In the genomic region with DNA sequence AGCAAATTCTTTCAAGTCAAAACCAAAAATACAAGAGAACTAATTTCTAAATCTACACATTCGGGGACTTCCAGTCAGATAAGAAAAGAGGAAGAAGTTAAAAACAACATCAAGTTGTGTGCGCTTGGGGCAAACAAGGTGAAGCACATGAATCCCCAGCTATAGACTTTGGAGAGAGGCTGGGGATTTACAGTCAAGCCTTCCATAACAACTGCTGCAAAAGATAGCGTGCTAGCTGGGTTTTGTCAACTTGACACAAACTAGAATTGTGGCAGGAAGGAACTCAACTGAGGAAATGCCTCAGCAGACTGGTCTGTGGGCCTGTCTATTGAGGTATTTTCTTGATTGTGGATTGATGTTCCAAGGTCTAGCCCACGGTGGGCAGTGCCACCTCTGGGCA, we compare ENCODE assay signal across 10 mouse cellular contexts. TPM values are rescaled to one million over a fixed set of nuclear protein-coding genes. Genes with fewer than 3 reads are reported as not detected.
DNase-seq lines count a peak whose midpoint lies in the region; ATAC-seq and TF ChIP-seq lines count a peak whose summit lies in the region.
"Had no signal": no experiment of that assay in that cellular context is flagged by ENCODE, and none has a peak within 500 bp of the region (broad histone marks: within the 10 kb centered on the region; RNA-seq: fewer than 3 reads in every experiment).

No protein-coding gene starts in this region.

- H3K27me3 ChIP-seq in kidney, embryonic 16.5 days (ENCODE audit: insufficient read depth, low read length) = no peaks in the 10 kb centered on the region
- no peaks in the 10 kb centered on the region for H3K27me3 ChIP-seq in CH12.LX (replicated peaks)

- in situ Hi-C loops in CH12.LX (cut with MboI; ENCODE audit: low pct_ligation_motif_present, low pct_unique_long_range_greater_than_20kb, low sequenced_read_pairs) = no loop called here

- no peak for DNase-seq in kidney, postnatal 36 days
- no peak for DNase-seq in CH12.LX (ENCODE audit: extremely low read depth)
- DNase-seq in urinary bladder, adult 18-20 months (ENCODE audit: low spot score in 2 of 2) = no peak
- DNase-seq in Muller cell, postnatal 12 days (ENCODE audit: inconsistent ontology term) = no peak
- DNase-seq: cerebellum, postnatal 10 days; lung, embryonic 14.5 days; thymus, adult 18-20 months had no signal

- WGBS in kidney, embryonic 16.5 days = 55% methylated on average over 4 of the region's 4 CpGs

- no peak for TF ChIP-seq CTCF in CH12.LX (conservative IDR thresholded peaks at IDR 0.05 in 1 of 2, IDR thresholded peaks at IDR 0.05 in 1 of 2; ENCODE audit: low read depth in 2 of 2, low read length in 2 of 2)
- no peak for TF ChIP-seq CTCF in cortical plate, adult 2 months (IDR thresholded peaks at IDR 0.05; ENCODE audit: extremely low read depth, insufficient read depth, low read length)

- peak overlapping the region; percentile 35; the same call in 1 of the 2 replicates for H3K27ac ChIP-seq in kidney, embryonic 16.5 days (ENCODE audit: low read length)
- H3K27ac ChIP-seq in CH12.LX (ENCODE audit: insufficient read depth, low read depth) = peak overlapping the region; percentile 96
- H3K27ac ChIP-seq in cortical plate, adult 2 months (ENCODE audit: insufficient read depth, low read length) = peak overlapping the region; percentile 65; the same call in 1 of the 2 replicates

- H3K9me3 ChIP-seq in kidney, embryonic 16.5 days (ENCODE audit: low read length) = no peaks in the 10 kb centered on the region
- no peaks in the 10 kb centered on the region for H3K9me3 ChIP-seq in CH12.LX (replicated peaks; ENCODE audit: low read length)

- H3K36me3 ChIP-seq in kidney, embryonic 16.5 days (ENCODE audit: insufficient read depth, low read length) = no peaks in the 10 kb centered on the region
- peaks cover 0 to 15% of the 10 kb centered on the region in 2 experiments for H3K36me3 ChIP-seq in CH12.LX (replicated peaks in 1 of 2; ENCODE audit: control insufficient read depth in 1 of 2, insufficient read depth in 1 of 2, low read length in 1 of 2)

- TF ChIP-seq EP300 in CH12.LX (IDR thresholded peaks at IDR 0.05; ENCODE audit: low read length) = peak; percentile 61

- no peak overlapping the region for H3K4me2 ChIP-seq in kidney, embryonic 16.5 days (replicated peaks; ENCODE audit: low read depth, low read length)
- peak overlapping the region; percentile 95 for H3K4me2 ChIP-seq in CH12.LX (ENCODE audit: insufficient read depth, low read depth, poor library complexity, severe bottlenecking)
- H3K4me2 ChIP-seq: lung, embryonic 14.5 days had no signal

- no peak for TF ChIP-seq POLR2A in CH12.LX (IDR thresholded peaks at IDR 0.05; ENCODE audit: low read depth, low read length)
- TF ChIP-seq POLR2A in cortical plate, adult 2 months (IDR thresholded peaks at IDR 0.05; ENCODE audit: extremely low read depth, insufficient read depth, low read length) = no peak

- no peak overlapping the region for H3K9ac ChIP-seq in kidney, embryonic 16.5 days (replicated peaks; ENCODE audit: low read length)
- H3K9ac ChIP-seq in CH12.LX (ENCODE audit: insufficient read depth, low read depth) = no peak overlapping the region
- H3K9ac ChIP-seq: lung, embryonic 14.5 days had no signal

- no peak for TF ChIP-seq RAD21 in CH12.LX (IDR thresholded peaks at IDR 0.05; ENCODE audit: low read depth, low read length)

- H3K4me3 ChIP-seq in kidney, embryonic 16.5 days (ENCODE audit: low read length) = no peak overlapping the region
- H3K4me3 ChIP-seq in CH12.LX (replicated peaks in 1 of 3; ENCODE audit: low read depth in 2 of 3, low read length in 2 of 3, poor library complexity in 1 of 3) = peak overlapping the region in 2 of 3 experiments; percentile 5 to 39
- no peak overlapping the region for H3K4me3 ChIP-seq in cortical plate, adult 2 months (ENCODE audit: insufficient read depth, low read length)

- ATAC-seq in kidney, embryonic 16.5 days (ENCODE audit: low FRiP score, low TSS enrichment) = no peak
- ATAC-seq in megakaryocyte progenitor cell, adult 5-6 weeks (replicated peaks; ENCODE audit: poor library complexity) = peak; percentile 35

- H3K79me2 ChIP-seq in CH12.LX (replicated peaks; ENCODE audit: control insufficient read depth, extremely low read depth, insufficient read depth, poor library complexity, severe bottlenecking) = peaks cover 86% of the 10 kb centered on the region

- dilution Hi-C loops in CH12.LX (cut with MboI; ENCODE audit: extremely low pct_ligation_motif_present, extremely low pct_unique_long_range_greater_than_20kb, low sequenced_read_pairs) = no loop called here

- H3K4me1 ChIP-seq in kidney, embryonic 16.5 days (ENCODE audit: insufficient read depth, low read length) = peaks cover 37% of the 10 kb centered on the region
- peaks cover 33 to 93% of the 10 kb centered on the region in 2 experiments for H3K4me1 ChIP-seq in CH12.LX (ENCODE audit: control insufficient read depth in 1 of 2, insufficient read depth in 2 of 2)
- peaks cover 29% of the 10 kb centered on the region for H3K4me1 ChIP-seq in cortical plate, adult 2 months (ENCODE audit: control insufficient read depth, insufficient read depth, low read length)

TF ChIP-seq in CH12.LX, 34 proteins besides CTCF, POLR2A, EP300 and RAD21:
- no peak for TF ChIP-seq ZMIZ1 (IDR thresholded peaks at IDR 0.05; ENCODE audit: low read depth, low read length)
- no peak for TF ChIP-seq RCOR1 (conservative IDR thresholded peaks at IDR 0.05; ENCODE audit: low read depth, low read length)
- no peak for TF ChIP-seq MAX (IDR thresholded peaks at IDR 0.05; ENCODE audit: low read length)
- no peak for TF ChIP-seq JUN (IDR thresholded peaks at IDR 0.05; ENCODE audit: insufficient read depth, low read depth, low read length)
- TF ChIP-seq TCF12 (IDR thresholded peaks at IDR 0.05; ENCODE audit: low read depth, low read length) = 0 out of 2 replicates have a peak, but pooled peaks have one; percentile 27
- no peak for TF ChIP-seq CHD1 (IDR thresholded peaks at IDR 0.05; ENCODE audit: low read depth, low read length)
- peak; percentile 65 for TF ChIP-seq IRF4 (IDR thresholded peaks at IDR 0.05; ENCODE audit: low read depth, low read length)
- TF ChIP-seq MAZ (IDR thresholded peaks at IDR 0.05; ENCODE audit: low read depth, low read length) = peak; percentile 26; the same call in 1 of the 2 replicates
- TF ChIP-seq SMC3 (IDR thresholded peaks at IDR 0.05; ENCODE audit: low read depth, low read length) = no peak
- no peak; the same call in 1 of the 2 replicates for TF ChIP-seq MAFK (IDR thresholded peaks at IDR 0.05; ENCODE audit: insufficient replicate concordance, low read length)
- no peak; the same call in 1 of the 2 replicates for TF ChIP-seq JUND (conservative IDR thresholded peaks at IDR 0.05; ENCODE audit: low read depth, low read length)
- TF ChIP-seq MEF2A (IDR thresholded peaks at IDR 0.05; ENCODE audit: borderline replicate concordance, low read depth, low read length) = peak; percentile 82; the same call in 1 of the 2 replicates
- TF ChIP-seq ETS1 (conservative IDR thresholded peaks at IDR 0.05; ENCODE audit: low read depth, low read length) = peak; percentile 56; the same call in 1 of the 2 replicates
- TF ChIP-seq NELFE (IDR thresholded peaks at IDR 0.05; ENCODE audit: low read depth, low read length) = no peak
- 0 out of 2 replicates have a peak, but pooled peaks have one; percentile 42 for TF ChIP-seq MYC (IDR thresholded peaks at IDR 0.05; ENCODE audit: low read depth, low read length)
- no peak for TF ChIP-seq TBP (conservative IDR thresholded peaks at IDR 0.05; ENCODE audit: low read depth, low read length)
- TF ChIP-seq BHLHE40 (IDR thresholded peaks at IDR 0.05; ENCODE audit: low read depth, low read length) = peak; percentile 69
- TF ChIP-seq MXI1 (IDR thresholded peaks at IDR 0.05; ENCODE audit: low read depth, low read length) = no peak
- peak; percentile 32; the same call in 1 of the 2 replicates for TF ChIP-seq ELF1 (IDR thresholded peaks at IDR 0.05; ENCODE audit: low read depth, low read length)
- no peak for TF ChIP-seq NRF1 (IDR thresholded peaks at IDR 0.05; ENCODE audit: low read depth, low read length)

RNA-seq across cellular contexts. Expression of a gene that starts 12.4 kb away (rescaled TPM):
- polyA plus RNA-seq in kidney, embryonic 16.5 days (2015; fragmentation: Nextera tagmentation; extraction: Ambion mirVana) = 12.9 and 15.0 TPM in 2 replicates
- total RNA-seq in CH12.LX (2012; rRNA removed) = 27.4 and 29.1 TPM in 2 replicates
- 20.0 and 20.1 TPM in 2 replicates for total RNA-seq in CH12.LX (2014; rRNA removed)
- polyA plus RNA-seq in CH12.LX (2012; ENCODE audit: insufficient read length, low read depth) = 110 and 111 TPM in 2 replicates
- polyA plus RNA-seq in cortical plate, adult 2 months (2012; rRNA removed) = 100 and 101 TPM in 2 replicates
- total RNA-seq in megakaryocyte progenitor cell, adult 5-6 weeks (2015) = 46.0 and 53.8 TPM in 2 replicates
- total RNA-seq in megakaryocyte progenitor cell, adult 5-6 weeks (2017) = 21.9 and 26.8 TPM in 2 replicates

RNA-seq across cellular contexts. Expression of a gene that starts 34.5 kb away (rescaled TPM):
- 3.3 and 4.9 TPM in 2 replicates for polyA plus RNA-seq in kidney, embryonic 16.5 days (2015; fragmentation: Nextera tagmentation; extraction: Ambion mirVana)
- not detected in 2 replicates for total RNA-seq in CH12.LX (2012; rRNA removed)
- not detected in 2 replicates for total RNA-seq in CH12.LX (2014; rRNA removed)
- polyA plus RNA-seq in CH12.LX (2012; ENCODE audit: insufficient read length, low read depth) = not detected in 2 replicates
- 5.3 and 5.6 TPM in 2 replicates for polyA plus RNA-seq in cortical plate, adult 2 months (2012; rRNA removed)
- total RNA-seq in megakaryocyte progenitor cell, adult 5-6 weeks (2015) = not detected in 2 replicates
- not detected in 2 replicates for total RNA-seq in megakaryocyte progenitor cell, adult 5-6 weeks (2017)

RNA-seq across cellular contexts. Expression of a gene that starts 53.2 kb away (rescaled TPM):
- 10.3 TPM in 2 replicates for polyA plus RNA-seq in kidney, embryonic 16.5 days (2015; fragmentation: Nextera tagmentation; extraction: Ambion mirVana)
- total RNA-seq in CH12.LX (2012; rRNA removed) (0.71 and 0.89 TPM in 2 replicates), CH12.LX (2014; rRNA removed) (0.46 and 0.72 TPM in 2 replicates)
- 1.3 and 2.2 TPM in 2 replicates for polyA plus RNA-seq in CH12.LX (2012; ENCODE audit: insufficient read length, low read depth)
- polyA plus RNA-seq in cortical plate, adult 2 months (2012; rRNA removed) = 1.5 and 2.2 TPM in 2 replicates
- total RNA-seq in megakaryocyte progenitor cell, adult 5-6 weeks (2015) = 2.1 and 3.0 TPM in 2 replicates
- total RNA-seq in megakaryocyte progenitor cell, adult 5-6 weeks (2017) = 0.95 and 2.6 TPM in 2 replicates

Comparison
In these comparisons a context has a peak if more than half of its experiments do, and no peak if none do; other contexts are left out.
1. H3K27ac ChIP-seq: peak in every context shown above with its lines; median percentile 96 in CH12.LX; 65 in cortical plate, adult 2 months; 35 in kidney, embryonic 16.5 days.
2. H3K4me3 ChIP-seq: peak in CH12.LX (2 of 3); none in kidney, embryonic 16.5 days (single experiment) and cortical plate, adult 2 months (single experiment).